Mouse (Mus musculus) liver, adult 2 months (tissue): ENCODE results near the gene Ppp1r36. TPM values are rescaled to one million over a fixed set of nuclear protein-coding genes. Genes with fewer than 3 reads are reported as not detected.

Experiments
- DNase-seq: peaks from one replicate; pipeline ENCODE4 v3.0.0-alpha.2; 2011; ENCODE audit warnings: low read depth, low spot score; ENCODE audit errors: extremely low read depth
- H3K27ac ChIP-seq: fragments of 200-500 bp; replicated peaks from 2 replicates; pipeline ENCODE4 v1.5.1; 2012; ENCODE audit warnings: low read depth, mild to moderate bottlenecking, control low read depth, inconsistent platforms, low read length; ENCODE audit not compliant: insufficient read depth
- H3K27me3 ChIP-seq: fragments of 200-500 bp; 2 replicates; pipeline ENCODE4 v1.6.1; 2012; ENCODE audit warnings: mild to moderate bottlenecking, moderate library complexity, low read length, inconsistent platforms; ENCODE audit not compliant: control insufficient read depth, insufficient read depth
- H3K36me3 ChIP-seq: fragments of 200-500 bp; 2 replicates; pipeline ENCODE4 v1.6.1; 2012; ENCODE audit warnings: low read length, inconsistent platforms; ENCODE audit not compliant: control insufficient read depth, insufficient read depth
- H3K4me1 ChIP-seq: fragments of 200-500 bp; 2 replicates; pipeline ENCODE4 v1.6.1; 2011; ENCODE audit warnings: low read length; ENCODE audit not compliant: control insufficient read depth, insufficient read depth
- H3K4me3 ChIP-seq: fragments of 200-500 bp; 2 replicates; pipeline ENCODE4 v1.5.1; 2011; ENCODE audit warnings: low read depth, mild to moderate bottlenecking, control low read depth, low read length, moderate library complexity; ENCODE audit not compliant: insufficient read depth
- H3K79me2 ChIP-seq: fragments of 200-500 bp; 2 replicates; pipeline ENCODE4 v1.6.1; 2012; ENCODE audit warnings: inconsistent platforms, mild to moderate bottlenecking, low read length, moderate library complexity; ENCODE audit not compliant: control insufficient read depth, insufficient read depth
- H3K9ac ChIP-seq: fragments of 200-500 bp; 2 replicates; pipeline ENCODE4 v1.6.1; 2012; ENCODE audit warnings: low read depth, mild to moderate bottlenecking, control low read depth, inconsistent platforms, low read length
- CTCF ChIP-seq: fragments of 200-500 bp; IDR thresholded peaks from 2 replicates; pipeline ENCODE4 v1.5.1; 2011; ENCODE audit warnings: low read depth, low read length, control low read depth
- POLR2A ChIP-seq: fragments of 200-500 bp; IDR thresholded peaks from 2 replicates; pipeline ENCODE4 v1.6.1; 2011; ENCODE audit warnings: low read length, control low read depth; ENCODE audit not compliant: insufficient read depth; ENCODE audit errors: extremely low read depth
- WGBS: fragments of 180-500 bp; shearing (Covaris S2); methylation state at CpG from one replicate; pipeline ENCODE4 v1.1.7; 2018; 5-methylcytosine and 5-hydroxymethylcytosine counted together
- polyA plus RNA-seq: library from polyadenylated mRNA; depleted of rRNA; stranded (reverse); fragments of >200 nt; gene quantifications from 2 replicates; pipeline ENCODE4 v1.2.3, GENCODE M21; 2012
- total RNA-seq: library from RNA; depleted of rRNA; stranded (reverse); fragments of >200 nt; gene quantifications from 2 replicates; pipeline ENCODE4 v1.2.3, GENCODE M21; 2014

Ppp1r36 gene
- total and polyA plus RNA-seq, 2 experiments: under 0.01 TPM; not detected in 1

DNA sequence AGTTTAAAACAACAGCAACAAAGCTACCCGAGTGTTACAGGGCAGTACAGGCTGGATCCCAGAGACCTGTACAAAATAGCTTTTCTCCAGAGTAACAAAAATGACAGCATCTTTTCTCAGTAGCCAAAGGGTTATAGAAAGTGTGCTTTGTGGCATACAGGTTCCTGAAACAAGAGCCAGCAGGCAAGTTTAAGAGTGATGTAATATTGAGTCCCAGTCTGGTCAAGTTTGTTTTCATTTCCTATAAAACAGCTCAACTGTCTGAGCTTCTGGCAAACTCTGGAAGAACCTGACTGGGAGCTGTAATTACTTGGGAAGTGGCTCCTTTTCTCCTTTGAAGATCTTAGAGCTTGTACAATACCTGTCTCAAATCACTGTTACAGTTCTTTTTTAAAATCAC, 10.2 kb upstream of the Ppp1r36 start:
- no peak overlapping the region for H3K9ac ChIP-seq
- H3K4me1 ChIP-seq: peaks cover 16% of the 10 kb centered on the region; the same call in 1 of the 2 replicates
- 81% methylated on average over 1 of the region's 1 CpGs for WGBS
- H3K4me3 ChIP-seq: no peak overlapping the region
- TF ChIP-seq CTCF (no peak), POLR2A (no peak)
- no peak overlapping the region for H3K27ac ChIP-seq
- DNase-seq: no peak
- H3K36me3 ChIP-seq: no peaks in the 10 kb centered on the region
- H3K27me3 ChIP-seq: no peaks in the 10 kb centered on the region
- no peaks in the 10 kb centered on the region for H3K79me2 ChIP-seq

GRCm38 (mm10) chr12:76409166-76409565, 8.2 kb upstream of the Ppp1r36 start:
- no peaks in the 10 kb centered on the region for H3K36me3 ChIP-seq
- no peaks in the 10 kb centered on the region for H3K27me3 ChIP-seq
- WGBS: 63% methylated on average over 4 of the region's 4 CpGs
- no peaks in the 10 kb centered on the region for H3K79me2 ChIP-seq
- H3K27ac ChIP-seq: no peak overlapping the region
- H3K9ac ChIP-seq: no peak overlapping the region
- TF ChIP-seq CTCF (no peak), POLR2A (no peak)
- H3K4me1 ChIP-seq: peaks cover 13% of the 10 kb centered on the region; the same call in 1 of the 2 replicates
- no peak overlapping the region for H3K4me3 ChIP-seq
- no peak for DNase-seq

GRCm38 (mm10) chr12:76415383-76416010, 1.8 kb upstream of the Ppp1r36 start:
- no peak for DNase-seq
- no peak for TF ChIP-seq POLR2A
- TF ChIP-seq CTCF: no peak
- Histone ChIP-seq H3K4me1 (peaks cover 3% of the 10 kb centered on the region; the same call in 1 of the 2 replicates), H3K79me2 (no peaks in the 10 kb centered on the region), H3K36me3 (no peaks in the 10 kb centered on the region), H3K4me3 (no peak overlapping the region), H3K27ac (no peak overlapping the region), H3K27me3 (peaks cover 3% of the 10 kb centered on the region; the same call in 1 of the 2 replicates), H3K9ac (no peak overlapping the region)
- WGBS: 93% methylated on average over 12 of the region's 12 CpGs

GRCm38 (mm10) chr12:76418346-76418745, 1.0 kb downstream of the Ppp1r36 start:
- Histone ChIP-seq H3K4me1 (peaks cover 3% of the 10 kb centered on the region; the same call in 1 of the 2 replicates), H3K4me3 (no peak overlapping the region), H3K79me2 (no peaks in the 10 kb centered on the region), H3K27me3 (peaks cover 3% of the 10 kb centered on the region; the same call in 1 of the 2 replicates), H3K36me3 (no peaks in the 10 kb centered on the region), H3K27ac (no peak overlapping the region), H3K9ac (no peak overlapping the region)
- WGBS: 95% methylated on average over 5 of the region's 5 CpGs
- TF ChIP-seq POLR2A (no peak), CTCF (no peak)
- no peak for DNase-seq

GRCm38 (mm10) chr12:76425256-76425655, 7.9 kb downstream of the Ppp1r36 start:
- WGBS: 95% methylated on average over 3 of the region's 3 CpGs
- Histone ChIP-seq H3K27ac (no peak overlapping the region), H3K4me1 (peaks cover 1% of the 10 kb centered on the region), H3K9ac (no peak overlapping the region), H3K27me3 (no peaks in the 10 kb centered on the region), H3K79me2 (no peaks in the 10 kb centered on the region), H3K36me3 (no peaks in the 10 kb centered on the region), H3K4me3 (no peak overlapping the region)
- no peak for DNase-seq
- TF ChIP-seq POLR2A (no peak), CTCF (no peak)

GRCm38 (mm10) chr12:76427546-76427945, 10.2 kb downstream of the Ppp1r36 start:
- 72% methylated on average over 5 of the region's 5 CpGs for WGBS

More at GRCm38 (mm10) chr12:76427546-76427945, 10.2 kb downstream of the Ppp1r36 start:
- H3K4me1 ChIP-seq: peaks cover 3% of the 10 kb centered on the region
- H3K9ac ChIP-seq: no peak overlapping the region
- no peak for DNase-seq
- H3K4me3 ChIP-seq: no peak overlapping the region
- no peaks in the 10 kb centered on the region for H3K79me2 ChIP-seq
- no peaks in the 10 kb centered on the region for H3K27me3 ChIP-seq
- TF ChIP-seq CTCF: no peak
- no peak for TF ChIP-seq POLR2A
- no peak overlapping the region for H3K27ac ChIP-seq
- H3K36me3 ChIP-seq: no peaks in the 10 kb centered on the region
